Mouse (Mus musculus): ENCODE data around the gene Plekhh2.

DNA sequence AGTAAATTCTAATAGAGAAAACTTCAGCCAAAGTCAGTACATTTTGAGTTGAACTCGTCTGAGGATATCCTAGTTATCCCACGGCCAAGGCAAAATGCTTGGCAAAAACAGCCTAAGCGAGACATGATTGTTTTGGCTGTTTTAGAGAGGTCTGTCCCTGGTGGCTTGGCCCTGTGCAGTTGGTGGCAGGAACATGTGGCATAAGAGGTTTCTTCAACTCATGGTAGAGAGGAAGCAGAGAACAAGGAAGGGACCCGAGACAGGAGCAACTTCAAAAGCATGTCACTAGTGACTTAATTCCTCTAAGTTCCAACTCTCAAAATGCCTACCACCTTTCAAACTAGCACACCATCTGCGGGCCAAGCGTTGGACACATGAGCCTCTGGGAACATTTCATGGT is 108.9 kb downstream of the Plekhh2 start:
- no peak for TF ChIP-seq JUND (conservative IDR thresholded peaks at IDR 0.05; ENCODE audit: low read depth, low read length)
- no peak for TF ChIP-seq CTCF (conservative IDR thresholded peaks at IDR 0.05 in 1 of 2, IDR thresholded peaks at IDR 0.05 in 1 of 2; ENCODE audit: low read depth in 2 of 2, low read length in 2 of 2)
- TF ChIP-seq POLR2A (IDR thresholded peaks at IDR 0.05; ENCODE audit: low read depth, low read length) = no peak
- TF ChIP-seq NELFE (IDR thresholded peaks at IDR 0.05; ENCODE audit: low read depth, low read length) = no peak
- no peak for TF ChIP-seq POLR2AphosphoS2 (IDR thresholded peaks at IDR 0.05; ENCODE audit: low read depth, low read length)
- no peak for TF ChIP-seq USF1 (IDR thresholded peaks at IDR 0.05; ENCODE audit: low read depth, low read length)
- TF ChIP-seq MYC (IDR thresholded peaks at IDR 0.05; ENCODE audit: low read depth, low read length) = no peak
- no peak for TF ChIP-seq KAT2A (IDR thresholded peaks at IDR 0.05; ENCODE audit: insufficient replicate concordance, low read length)
